Mouse (Mus musculus) kidney, postnatal 10 days (tissue): ENCODE results near the gene Kcnt2.
A peak's percentile ranks its signal among the peaks of the same experiment; 100 is the strongest.

Experiments used
- DNase-seq: peaks from one replicate; pipeline ENCODE4 v3.0.0; 2021; ENCODE audit warnings: mixed read lengths

The Kcnt2 gene

GRCm38 (mm10) chr1:140379526-140379925 lies 133.6 kb downstream of the Kcnt2 start:
- peak; percentile 17 for DNase-seq

GRCm38 (mm10) chr1:140381093-140381492 lies 135.1 kb downstream of the Kcnt2 start:
- no peak for DNase-seq

GRCm38 (mm10) chr1:140390301-140390700 lies 144.3 kb downstream of the Kcnt2 start:
- DNase-seq = no peak

- DNase-seq = no peak
These were observed 151.8 kb downstream of the Kcnt2 start for GRCm38 (mm10) chr1:140397756-140398155.

GRCm38 (mm10) chr1:140406631-140407288 lies 160.8 kb downstream of the Kcnt2 start:
- DNase-seq = no peak

GRCm38 (mm10) chr1:140415761-140416160 lies 169.8 kb downstream of the Kcnt2 start:
- DNase-seq = no peak

- DNase-seq = no peak
These were observed 177.0 kb downstream of the Kcnt2 start for GRCm38 (mm10) chr1:140422954-140423353.

GRCm38 (mm10) chr1:140429284-140429850 lies 183.4 kb downstream of the Kcnt2 start:
- no peak for DNase-seq

GRCm38 (mm10) chr1:140432039-140432438 lies 186.1 kb downstream of the Kcnt2 start:
- no peak for DNase-seq

- DNase-seq = no peak
These were observed 188.8 kb downstream of the Kcnt2 start for GRCm38 (mm10) chr1:140434791-140435190.

- no peak for DNase-seq
These were observed 192.2 kb downstream of the Kcnt2 start for GRCm38 (mm10) chr1:140438176-140438575.

- no peak for DNase-seq
These were observed 197.9 kb downstream of the Kcnt2 start for GRCm38 (mm10) chr1:140443904-140444303.

- no peak for DNase-seq
These were observed 198.4 kb downstream of the Kcnt2 start for GRCm38 (mm10) chr1:140444394-140444793.

GRCm38 (mm10) chr1:140451461-140451860 lies 205.5 kb downstream of the Kcnt2 start:
- peak; percentile 20 for DNase-seq

- peak; percentile 7 for DNase-seq
These were observed 206.0 kb downstream of the Kcnt2 start for GRCm38 (mm10) chr1:140451924-140452323.

GRCm38 (mm10) chr1:140455903-140456302 lies 209.9 kb downstream of the Kcnt2 start:
- no peak for DNase-seq

- no peak for DNase-seq
These were observed 210.9 kb downstream of the Kcnt2 start for GRCm38 (mm10) chr1:140456873-140457272.

GRCm38 (mm10) chr1:140468315-140468714 lies 222.4 kb downstream of the Kcnt2 start:
- DNase-seq = no peak

- DNase-seq = no peak
These were observed 223.6 kb downstream of the Kcnt2 start for GRCm38 (mm10) chr1:140469586-140469985.

- no peak for DNase-seq
These were observed 231.0 kb downstream of the Kcnt2 start for GRCm38 (mm10) chr1:140476921-140477320.

- DNase-seq = no peak
These were observed 238.1 kb downstream of the Kcnt2 start for GRCm38 (mm10) chr1:140484016-140484415.

- no peak for DNase-seq
These were observed 243.9 kb downstream of the Kcnt2 start for GRCm38 (mm10) chr1:140489816-140490215.

- DNase-seq = no peak
These were observed 245.4 kb downstream of the Kcnt2 start for GRCm38 (mm10) chr1:140491406-140491805.

GRCm38 (mm10) chr1:140492237-140492636 lies 246.3 kb downstream of the Kcnt2 start:
- no peak for DNase-seq

- no peak for DNase-seq
These were observed 267.5 kb downstream of the Kcnt2 start for GRCm38 (mm10) chr1:140513451-140513850.
